Mouse (Mus musculus) hindlimb bud, embryonic 11.5 days (tissue): ENCODE measurements around the gene Cltb.

Experiments
- DNase-seq: peaks from one replicate; pipeline ENCODE4 v3.0.0-alpha.2; 2012; ENCODE audit warnings: low read depth, low spot score; ENCODE audit errors: extremely low spot score

Gene Cltb

GRCm38 (mm10) chr13:54596870-54597269 is 14.3 kb downstream of the Cltb start:
- no peak for DNase-seq

- no peak for DNase-seq
Measured at GRCm38 (mm10) chr13:54596107-54596690, 14.9 kb downstream of the Cltb start.

DNA sequence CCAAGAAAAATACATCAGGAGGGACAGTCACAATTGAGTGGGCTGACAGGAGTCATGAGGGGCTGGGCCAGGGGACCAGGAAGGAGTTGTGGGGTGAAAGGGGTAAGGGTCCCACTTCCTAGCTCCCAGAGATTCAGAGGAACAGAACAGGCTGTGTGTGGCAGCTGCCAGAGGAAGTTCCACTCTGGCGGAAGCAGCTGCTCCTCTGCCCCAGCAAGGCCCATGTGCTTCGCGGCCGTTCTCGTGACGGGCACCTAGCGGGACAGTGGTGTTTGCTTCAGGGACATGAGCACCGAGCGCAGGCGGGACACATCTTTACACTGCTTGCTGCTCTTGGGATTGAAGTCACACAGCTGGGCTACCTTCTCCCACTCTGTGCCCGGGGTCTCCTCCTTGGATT is 17.5 kb downstream of the Cltb start:
- DNase-seq: no peak

DNA sequence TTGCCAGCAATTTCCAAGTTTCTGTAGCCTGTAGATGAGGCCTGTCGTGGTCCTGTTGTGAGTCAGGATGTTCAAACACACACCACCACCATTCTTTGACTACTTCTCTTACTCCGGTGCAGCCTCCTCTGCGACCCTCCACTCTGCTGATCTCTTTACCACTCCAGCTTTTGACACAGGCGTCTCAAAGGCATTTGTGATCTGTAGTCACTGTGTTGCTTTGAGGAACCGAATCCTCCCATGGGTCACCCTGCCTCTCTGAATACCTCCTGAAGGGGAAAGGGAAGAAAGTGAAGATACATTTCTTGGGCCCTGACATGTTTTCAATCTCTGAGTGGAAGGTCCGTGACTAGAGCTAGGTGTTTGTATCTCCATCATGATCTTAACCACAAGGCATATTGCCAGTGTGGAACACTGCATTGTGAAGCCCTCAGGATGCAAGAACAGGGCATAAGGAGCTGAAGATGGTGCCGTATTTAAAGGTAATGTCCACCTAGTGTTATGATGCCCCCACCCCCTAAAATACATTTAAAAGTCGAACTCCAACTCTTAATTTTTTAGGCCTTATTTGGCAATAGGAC is 19.3 kb downstream of the Cltb start:
- no peak for DNase-seq

- DNase-seq: peak; percentile 98
Measured at GRCm38 (mm10) chr13:54589996-54590951, 20.9 kb downstream of the Cltb start, which contains the start of the genes Nop16 and Higd2a. Gene Nop16 (minus strand): TSS chr13:54590090. Gene Higd2a (plus strand): TSS chr13:54590207.

GRCm38 (mm10) chr13:54589414-54589995 is 21.6 kb downstream of the Cltb start:
- DNase-seq: no peak

- no peak for DNase-seq
Measured at GRCm38 (mm10) chr13:54585831-54586230, 25.3 kb downstream of the Cltb start.

DNA sequence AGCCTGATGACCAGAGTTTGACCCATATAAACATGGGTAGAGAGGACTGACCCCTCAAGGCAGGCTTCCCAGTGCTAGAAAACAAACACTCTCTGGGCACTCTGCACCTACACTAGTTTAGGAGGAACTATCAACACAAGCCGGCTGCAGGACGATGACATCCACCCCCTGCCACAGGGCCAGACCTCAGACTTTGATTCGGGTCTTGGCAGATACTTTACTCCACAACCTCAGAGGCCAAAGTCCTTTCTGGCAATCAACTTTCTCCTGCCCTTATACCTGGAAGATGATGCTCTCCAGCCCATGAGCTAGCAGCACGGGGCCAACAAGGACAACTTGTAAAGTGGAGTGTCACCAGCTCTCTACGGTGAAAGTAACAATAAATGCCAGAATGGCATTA is 28.3 kb downstream of the Cltb start:
- DNase-seq: no peak

- no peak for DNase-seq
Measured at GRCm38 (mm10) chr13:54582126-54582525, 29.0 kb downstream of the Cltb start.

- no peak for DNase-seq
Measured at GRCm38 (mm10) chr13:54581385-54581784, 29.8 kb downstream of the Cltb start.

- DNase-seq: no peak
Measured at GRCm38 (mm10) chr13:54577652-54578507, 33.3 kb downstream of the Cltb start.

- no peak for DNase-seq
Measured at GRCm38 (mm10) chr13:54575489-54575888, 35.7 kb downstream of the Cltb start.

GRCm38 (mm10) chr13:54574854-54575481 is 36.2 kb downstream of the Cltb start, which contains the start of gene Arl10:
Gene Arl10 (plus strand): TSS chr13:54575015.
- DNase-seq: no peak

- no peak for DNase-seq
Measured at GRCm38 (mm10) chr13:54572621-54573020, 38.5 kb downstream of the Cltb start.

GRCm38 (mm10) chr13:54571637-54572036 is 39.5 kb downstream of the Cltb start:
- DNase-seq: no peak

GRCm38 (mm10) chr13:54570736-54571135 is 40.4 kb downstream of the Cltb start:
- no peak for DNase-seq

- DNase-seq: no peak
Measured at GRCm38 (mm10) chr13:54569282-54569681, 41.9 kb downstream of the Cltb start.

DNA sequence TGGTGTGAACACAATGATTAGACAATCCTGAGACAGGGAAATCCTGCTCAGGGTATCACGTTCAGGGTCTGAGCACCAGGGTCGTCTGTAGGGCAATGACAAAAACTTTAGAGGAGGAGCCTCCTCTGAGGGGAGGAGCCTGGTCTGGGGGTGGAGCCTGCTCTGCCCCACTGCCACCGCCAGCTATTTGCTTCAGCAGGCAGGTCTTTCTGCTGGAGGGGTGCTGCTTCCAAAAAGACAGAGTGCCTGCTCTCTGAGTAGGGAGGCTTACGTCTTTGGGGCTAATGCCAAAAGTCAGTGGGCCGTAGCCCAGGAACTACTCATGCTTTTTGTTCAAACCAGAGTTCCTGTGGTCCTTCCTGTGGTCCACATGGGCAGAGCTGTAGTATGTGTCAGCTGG is 42.8 kb downstream of the Cltb start:
- DNase-seq: no peak

DNA sequence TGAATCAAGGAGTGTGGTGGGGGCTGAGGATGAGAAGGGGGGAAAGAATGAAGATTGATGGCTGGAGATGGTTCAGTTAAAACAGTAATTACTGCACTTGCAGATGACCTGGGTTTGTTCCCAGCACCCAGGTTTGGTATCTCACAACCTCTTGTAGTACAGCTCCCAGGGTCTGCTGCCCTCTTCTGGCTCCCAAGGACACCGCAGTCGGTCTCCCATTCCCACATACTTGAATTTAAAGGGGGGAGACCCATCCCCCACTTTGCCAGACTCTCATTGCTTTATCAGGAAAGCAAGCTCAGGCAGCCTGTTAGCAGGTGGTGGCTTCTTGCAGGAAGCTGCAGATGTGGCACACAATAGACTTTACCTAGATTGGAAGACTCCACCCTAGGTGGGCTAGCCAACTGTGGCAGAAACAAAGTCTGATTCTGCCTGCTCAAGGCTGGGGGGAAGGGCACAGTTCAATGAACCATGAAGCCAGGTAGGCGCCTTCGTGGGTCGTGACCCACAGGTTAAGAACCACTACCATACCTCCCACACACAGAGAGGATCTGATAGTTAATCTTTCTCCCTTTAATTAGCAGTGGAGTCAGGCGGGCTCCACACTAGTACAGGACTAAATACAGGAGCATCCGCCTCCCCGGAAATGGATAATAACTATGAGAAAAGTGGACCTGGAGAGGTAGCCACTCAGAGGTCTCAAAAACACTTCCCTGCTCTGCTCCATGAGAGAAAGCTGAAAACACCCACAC is 45.4 kb downstream of the Cltb start:
- DNase-seq: peak; percentile 42
